Mouse (Mus musculus) liver, adult 2 months (tissue): ENCODE measurements around the gene Mb21d2. TPM values are rescaled to one million over a fixed set of nuclear protein-coding genes. Genes with fewer than 3 reads are reported as not detected.
A peak's percentile ranks its signal among the peaks of the same experiment; 100 is the strongest.

Experiments
- DNase-seq: peaks from one replicate; pipeline ENCODE4 v3.0.0-alpha.2; 2011; ENCODE audit warnings: low read depth, low spot score; ENCODE audit errors: extremely low read depth
- H3K27ac ChIP-seq: fragments of 200-500 bp; replicated peaks from 2 replicates; pipeline ENCODE4 v1.5.1; 2012; ENCODE audit warnings: low read depth, mild to moderate bottlenecking, control low read depth, inconsistent platforms, low read length; ENCODE audit not compliant: insufficient read depth
- H3K27me3 ChIP-seq: fragments of 200-500 bp; 2 replicates; pipeline ENCODE4 v1.6.1; 2012; ENCODE audit warnings: mild to moderate bottlenecking, moderate library complexity, low read length, inconsistent platforms; ENCODE audit not compliant: control insufficient read depth, insufficient read depth
- H3K36me3 ChIP-seq: fragments of 200-500 bp; 2 replicates; pipeline ENCODE4 v1.6.1; 2012; ENCODE audit warnings: low read length, inconsistent platforms; ENCODE audit not compliant: control insufficient read depth, insufficient read depth
- H3K4me1 ChIP-seq: fragments of 200-500 bp; 2 replicates; pipeline ENCODE4 v1.6.1; 2011; ENCODE audit warnings: low read length; ENCODE audit not compliant: control insufficient read depth, insufficient read depth
- H3K4me3 ChIP-seq: fragments of 200-500 bp; 2 replicates; pipeline ENCODE4 v1.5.1; 2011; ENCODE audit warnings: low read depth, mild to moderate bottlenecking, control low read depth, low read length, moderate library complexity; ENCODE audit not compliant: insufficient read depth
- H3K79me2 ChIP-seq: fragments of 200-500 bp; 2 replicates; pipeline ENCODE4 v1.6.1; 2012; ENCODE audit warnings: inconsistent platforms, mild to moderate bottlenecking, low read length, moderate library complexity; ENCODE audit not compliant: control insufficient read depth, insufficient read depth
- H3K9ac ChIP-seq: fragments of 200-500 bp; 2 replicates; pipeline ENCODE4 v1.6.1; 2012; ENCODE audit warnings: low read depth, mild to moderate bottlenecking, control low read depth, inconsistent platforms, low read length
- CTCF ChIP-seq: fragments of 200-500 bp; IDR thresholded peaks from 2 replicates; pipeline ENCODE4 v1.5.1; 2011; ENCODE audit warnings: low read depth, low read length, control low read depth
- POLR2A ChIP-seq: fragments of 200-500 bp; IDR thresholded peaks from 2 replicates; pipeline ENCODE4 v1.6.1; 2011; ENCODE audit warnings: low read length, control low read depth; ENCODE audit not compliant: insufficient read depth; ENCODE audit errors: extremely low read depth
- WGBS: fragments of 180-500 bp; shearing (Covaris S2); methylation state at CpG from one replicate; pipeline ENCODE4 v1.1.7; 2018; 5-methylcytosine and 5-hydroxymethylcytosine counted together
- polyA plus RNA-seq: library from polyadenylated mRNA; depleted of rRNA; stranded (reverse); fragments of >200 nt; gene quantifications from 2 replicates; pipeline ENCODE4 v1.2.3, GENCODE M21; 2012
- total RNA-seq: library from RNA; depleted of rRNA; stranded (reverse); fragments of >200 nt; gene quantifications from 2 replicates; pipeline ENCODE4 v1.2.3, GENCODE M21; 2014

The Mb21d2 gene
- total and polyA plus RNA-seq, 2 experiments, result 8.6 to 14.1 TPM

DNA sequence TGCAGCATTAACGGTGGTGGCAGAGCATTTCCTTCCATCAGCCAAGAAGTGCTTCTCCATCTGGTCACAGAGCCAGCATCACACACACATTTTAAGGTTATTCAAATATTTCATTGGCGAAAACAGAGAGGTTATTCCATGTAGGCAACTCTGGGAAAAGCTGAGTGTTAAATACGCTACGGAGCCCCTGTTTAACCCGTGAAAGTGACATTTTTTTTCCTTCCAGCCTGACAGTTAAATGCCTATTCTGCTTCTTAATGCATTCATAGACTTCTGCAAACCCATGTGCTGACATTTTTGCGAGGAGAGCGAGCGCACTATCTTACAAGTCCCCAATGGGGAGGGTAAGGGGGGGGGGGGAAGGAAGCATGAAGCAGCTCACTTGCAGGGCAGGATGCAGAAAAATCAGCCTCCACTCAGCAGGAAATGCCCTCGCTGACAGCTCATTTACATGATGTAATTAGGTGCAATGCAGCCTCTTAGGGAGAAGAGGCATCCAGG is 52.3 kb downstream of the Mb21d2 start:
- no peak for DNase-seq
- H3K27ac ChIP-seq, result no peak overlapping the region
- TF ChIP-seq CTCF (no peak), POLR2A (no peak)
- WGBS, result 51% methylated on average over 9 of the region's 9 CpGs
- H3K4me1 ChIP-seq, result peaks cover 12% of the 10 kb centered on the region; the same call in 1 of the 2 replicates
- H3K36me3 ChIP-seq, result no peaks in the 10 kb centered on the region
- no peak overlapping the region for H3K9ac ChIP-seq
- H3K79me2 ChIP-seq, result peaks cover 43% of the 10 kb centered on the region; the same call in 1 of the 2 replicates
- no peak overlapping the region for H3K4me3 ChIP-seq
- no peaks in the 10 kb centered on the region for H3K27me3 ChIP-seq

DNA sequence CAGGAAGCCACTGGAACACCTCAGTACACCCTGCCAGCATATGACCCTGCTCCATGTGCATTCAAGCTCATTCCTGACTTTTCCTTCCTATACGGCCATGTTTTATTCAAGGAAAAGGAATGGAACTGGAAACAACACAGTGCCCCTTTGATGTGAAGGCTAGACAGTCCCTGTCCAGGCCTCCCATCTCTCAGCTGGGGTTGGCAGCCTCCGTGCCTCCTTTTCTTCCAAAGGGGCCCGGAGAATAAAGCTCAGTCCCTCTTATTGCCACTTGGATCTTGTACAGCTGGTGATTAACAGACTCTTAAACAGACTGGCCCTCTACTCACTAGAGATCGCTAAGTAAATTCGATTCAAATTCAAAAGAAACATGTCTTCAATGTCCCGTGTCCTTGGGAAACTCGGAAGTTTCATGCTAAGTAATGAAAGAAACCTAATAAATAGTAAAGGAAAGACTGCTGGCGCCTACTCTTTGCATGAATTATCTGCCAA is 56.0 kb downstream of the Mb21d2 start:
- Histone ChIP-seq H3K79me2 (peaks cover 35% of the 10 kb centered on the region; the same call in 1 of the 2 replicates), H3K4me3 (no peak overlapping the region), H3K27me3 (no peaks in the 10 kb centered on the region), H3K27ac (no peak overlapping the region), H3K4me1 (no peaks in the 10 kb centered on the region), H3K9ac (no peak overlapping the region), H3K36me3 (no peaks in the 10 kb centered on the region)
- no peak for DNase-seq
- TF ChIP-seq CTCF (no peak), POLR2A (no peak)
- 94% methylated on average over 8 of the region's 8 CpGs for WGBS

DNA sequence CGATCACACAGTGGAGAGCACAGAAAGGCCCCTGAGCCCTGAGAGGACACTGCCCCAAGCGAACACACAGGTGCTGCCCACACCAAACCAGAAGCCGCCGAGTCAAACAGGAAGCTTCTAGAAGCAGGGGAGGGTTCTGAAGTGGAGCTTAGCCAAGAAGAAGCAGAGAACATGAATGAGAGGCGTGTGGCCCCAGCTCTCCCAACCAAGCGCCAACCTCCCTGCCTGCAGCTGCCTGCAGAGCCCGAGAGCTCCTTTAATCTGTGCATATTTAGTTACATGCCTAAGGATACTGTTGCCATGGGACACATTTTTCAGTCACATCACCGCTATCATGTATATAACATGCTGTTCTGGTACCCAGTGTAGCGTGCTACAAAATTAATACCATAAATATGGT is 58.6 kb downstream of the Mb21d2 start:
- H3K79me2 ChIP-seq, result peaks cover 30% of the 10 kb centered on the region
- no peak overlapping the region for H3K27ac ChIP-seq
- DNase-seq, result no peak
- no peaks in the 10 kb centered on the region for H3K27me3 ChIP-seq
- no peaks in the 10 kb centered on the region for H3K4me1 ChIP-seq
- H3K36me3 ChIP-seq, result no peaks in the 10 kb centered on the region
- no peak overlapping the region for H3K4me3 ChIP-seq
- WGBS, result 83% methylated on average over 9 of the region's 9 CpGs
- no peak for TF ChIP-seq CTCF
- no peak for TF ChIP-seq POLR2A
- no peak overlapping the region for H3K9ac ChIP-seq

DNA sequence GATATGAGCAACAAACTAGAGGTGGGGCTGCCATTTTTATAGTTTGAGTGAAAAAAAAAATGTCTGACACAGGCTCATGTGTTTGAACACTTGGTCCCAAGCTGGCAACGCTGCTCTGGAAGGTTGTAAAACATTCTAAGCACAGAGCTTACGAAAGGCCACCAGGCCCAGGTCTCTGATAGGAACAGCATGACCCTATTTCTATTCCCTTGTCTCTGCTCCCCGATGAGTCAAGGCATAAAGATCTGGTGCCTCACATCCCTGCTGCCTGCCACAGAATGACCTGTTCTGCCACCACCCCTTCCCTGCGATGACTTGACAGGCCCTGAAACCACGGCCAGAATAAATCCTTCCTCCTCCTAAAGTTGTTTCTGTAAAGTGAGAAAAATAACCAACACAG is 59.0 kb downstream of the Mb21d2 start:
- no peak overlapping the region for H3K4me3 ChIP-seq
- no peaks in the 10 kb centered on the region for H3K36me3 ChIP-seq
- DNase-seq, result no peak
- H3K4me1 ChIP-seq, result no peaks in the 10 kb centered on the region
- H3K27me3 ChIP-seq, result no peaks in the 10 kb centered on the region
- H3K27ac ChIP-seq, result no peak overlapping the region
- TF ChIP-seq POLR2A (no peak), CTCF (no peak)
- WGBS, result 85% methylated on average over 5 of the region's 5 CpGs
- H3K9ac ChIP-seq, result no peak overlapping the region
- peaks cover 31% of the 10 kb centered on the region for H3K79me2 ChIP-seq

DNA sequence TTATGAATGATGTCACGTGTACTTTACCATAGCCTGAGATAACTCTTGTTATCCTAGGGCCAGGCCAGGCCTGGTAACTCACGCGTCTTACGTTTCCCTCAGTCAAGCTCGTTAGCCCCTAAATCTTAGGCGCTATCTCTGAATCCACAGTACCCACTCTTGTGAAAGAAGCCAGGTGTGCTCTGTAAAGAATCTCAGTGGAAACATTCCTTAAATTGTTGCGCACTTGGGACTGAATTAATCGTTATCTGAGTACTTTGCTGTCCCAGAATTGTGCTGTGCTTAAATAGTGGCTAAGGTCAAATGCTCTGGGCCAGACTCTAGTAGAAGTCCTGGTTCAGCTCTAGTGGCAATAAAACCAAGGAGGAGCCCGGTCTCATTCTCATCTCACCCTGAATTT is 60.6 kb downstream of the Mb21d2 start:
- Histone ChIP-seq H3K9ac (no peak overlapping the region), H3K36me3 (no peaks in the 10 kb centered on the region), H3K27me3 (no peaks in the 10 kb centered on the region), H3K4me1 (no peaks in the 10 kb centered on the region), H3K79me2 (peaks cover 34% of the 10 kb centered on the region), H3K27ac (no peak overlapping the region), H3K4me3 (no peak overlapping the region)
- 79% methylated on average over 9 of the region's 9 CpGs for WGBS
- TF ChIP-seq CTCF (no peak), POLR2A (no peak)
- peak; percentile 38 for DNase-seq

DNA sequence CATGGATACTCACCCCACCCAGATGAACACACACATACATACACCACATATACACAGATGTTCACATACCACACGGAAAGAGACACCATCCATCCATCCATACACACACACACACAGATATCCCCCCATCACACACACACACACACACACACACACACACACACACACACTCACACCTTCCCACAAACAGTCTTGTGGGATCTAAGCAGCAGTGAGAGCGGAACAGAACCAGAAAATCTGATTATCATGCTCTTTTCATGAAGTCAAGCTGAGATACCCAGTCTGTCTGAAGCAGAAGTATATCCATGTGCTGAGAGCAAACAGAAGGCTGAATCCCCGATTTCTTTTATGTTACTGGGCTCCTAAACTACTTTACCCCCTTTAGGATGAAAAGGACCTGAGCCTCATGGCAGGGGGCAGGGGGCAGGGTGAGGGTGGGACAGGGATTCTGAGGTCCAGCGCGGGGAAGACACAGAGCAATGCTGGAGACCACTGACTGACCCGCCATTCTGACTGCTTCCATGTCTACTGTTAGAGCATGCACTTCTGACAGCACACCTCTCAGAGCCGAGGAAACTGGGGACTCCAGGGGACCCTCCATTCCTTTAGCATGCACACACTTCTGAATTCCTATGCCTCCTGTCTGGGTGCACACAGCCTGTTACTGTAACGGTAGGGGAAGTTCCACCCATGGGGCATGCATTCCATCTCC is 62.7 kb downstream of the Mb21d2 start:
- H3K27ac ChIP-seq, result no peak overlapping the region
- H3K27me3 ChIP-seq, result no peaks in the 10 kb centered on the region
- no peak overlapping the region for H3K4me3 ChIP-seq
- DNase-seq, result no peak
- TF ChIP-seq CTCF (no peak), POLR2A (no peak)
- WGBS, result 91% methylated on average over 8 of the region's 8 CpGs
- H3K4me1 ChIP-seq, result peaks cover 2% of the 10 kb centered on the region; the same call in 1 of the 2 replicates
- no peak overlapping the region for H3K9ac ChIP-seq
- H3K36me3 ChIP-seq, result no peaks in the 10 kb centered on the region
- H3K79me2 ChIP-seq, result peaks cover 32% of the 10 kb centered on the region
